Mouse (Mus musculus) spleen, postnatal 14 days (tissue): Measurements from ENCODE around the gene Znrf4.
A peak's percentile ranks its signal among the peaks of the same experiment; 100 is the strongest.

Experiments
- DNase-seq, 2 experiments: peaks; one replicate each; pipeline ENCODE4 v3.0.0; 2021 to 2022; ENCODE audit warnings: low spot score in 2 of 2

Znrf4 gene

GRCm38 (mm10) chr17:56488028-56488427 is 24.2 kb downstream of the Znrf4 start:
- no peak for DNase-seq

- peak in 1 of 2 experiments; percentile 47 for DNase-seq
These were observed 24.8 kb downstream of the Znrf4 start for GRCm38 (mm10) chr17:56487441-56487888.

DNA sequence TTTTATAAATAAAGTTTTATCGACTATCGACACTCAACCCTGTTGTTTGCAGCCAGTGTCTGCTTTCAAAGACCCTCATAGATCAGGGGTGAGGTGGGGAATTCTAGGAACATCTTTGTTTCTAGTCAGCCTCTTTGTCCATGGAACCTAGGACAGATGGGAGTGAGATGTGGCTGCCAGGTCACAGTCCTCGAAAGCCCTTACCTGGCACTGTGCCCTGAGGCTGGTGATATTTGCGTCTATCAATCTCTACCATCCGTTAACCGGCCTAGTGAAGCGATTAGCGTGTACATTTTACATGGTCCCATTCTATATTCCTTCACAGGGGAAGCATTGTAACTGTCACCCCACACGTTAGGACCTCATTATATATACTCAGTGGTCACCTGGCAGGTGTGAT is 26.3 kb downstream of the Znrf4 start:
- DNase-seq, result no peak

- DNase-seq, result no peak
These were observed 27.1 kb downstream of the Znrf4 start for GRCm38 (mm10) chr17:56485118-56485517.

DNA sequence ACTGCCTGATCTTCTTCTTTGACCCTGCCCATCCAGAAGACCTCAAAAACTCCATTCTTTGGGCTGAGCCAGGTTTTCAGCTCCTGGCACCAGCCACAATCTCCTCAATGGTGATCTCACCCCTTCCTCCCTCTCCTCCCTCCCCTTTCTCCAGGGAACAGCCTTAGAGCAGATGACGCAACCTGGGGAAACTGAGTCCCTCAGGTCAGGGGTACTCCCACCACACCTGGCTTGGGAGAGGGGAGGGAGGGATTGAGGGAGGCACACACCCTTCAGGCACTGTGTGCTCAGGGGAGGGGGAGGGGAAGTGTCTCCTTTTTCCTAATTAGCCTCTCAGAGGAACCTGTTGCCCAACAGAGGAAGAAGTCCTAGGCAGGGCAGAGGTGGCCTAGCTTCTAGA is 29.6 kb downstream of the Znrf4 start:
- no peak for DNase-seq

DNA sequence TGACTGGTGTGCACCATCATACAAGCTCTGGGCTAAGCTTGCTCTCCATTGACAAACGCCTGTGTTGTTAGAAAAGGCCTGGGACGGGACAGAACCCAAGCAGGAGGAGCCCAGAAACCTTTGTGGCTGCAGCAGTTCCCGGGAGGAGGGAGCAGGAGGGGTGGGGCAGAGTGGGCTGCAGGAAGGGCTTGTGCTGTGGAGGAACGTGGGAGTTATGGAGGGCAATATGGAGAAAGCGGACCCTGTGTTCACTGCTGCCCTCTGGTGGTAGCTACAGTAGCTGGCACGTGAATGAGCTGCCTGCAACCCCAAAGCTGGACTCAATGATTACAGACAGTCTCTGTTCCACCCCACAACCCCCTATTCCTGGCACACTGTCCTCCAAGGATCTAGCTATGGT is 32.9 kb downstream of the Znrf4 start:
- DNase-seq, result peak; percentile 30 to 65

- DNase-seq, result no peak
These were observed 34.0 kb downstream of the Znrf4 start for GRCm38 (mm10) chr17:56478191-56478611.

GRCm38 (mm10) chr17:56477191-56477818 is 34.9 kb downstream of the Znrf4 start:
- no peak for DNase-seq

DNA sequence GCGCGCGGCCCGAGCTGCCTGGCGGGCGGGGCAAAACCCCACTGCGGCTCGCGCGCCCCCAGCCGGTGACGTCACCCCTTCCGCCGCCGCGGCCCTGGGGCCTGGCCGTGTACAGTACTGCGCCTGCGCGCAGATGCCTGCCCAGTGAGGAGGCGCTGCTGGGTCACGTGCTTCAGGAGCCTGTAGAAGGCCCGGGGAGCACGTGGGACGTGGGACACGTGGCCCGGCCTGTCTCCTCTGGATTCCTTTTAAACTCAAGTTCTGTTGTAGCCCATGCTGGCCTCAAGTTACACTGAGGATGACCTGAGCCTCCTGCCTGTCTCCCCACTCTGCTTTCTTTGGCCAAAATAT is 35.9 kb downstream of the Znrf4 start, which contains the start of gene Ptprs:
Gene Ptprs, minus strand, starts transcription at position 82 of the 351 bp plus-strand sequence.
- DNase-seq, result peak; percentile 65 to 81

DNA sequence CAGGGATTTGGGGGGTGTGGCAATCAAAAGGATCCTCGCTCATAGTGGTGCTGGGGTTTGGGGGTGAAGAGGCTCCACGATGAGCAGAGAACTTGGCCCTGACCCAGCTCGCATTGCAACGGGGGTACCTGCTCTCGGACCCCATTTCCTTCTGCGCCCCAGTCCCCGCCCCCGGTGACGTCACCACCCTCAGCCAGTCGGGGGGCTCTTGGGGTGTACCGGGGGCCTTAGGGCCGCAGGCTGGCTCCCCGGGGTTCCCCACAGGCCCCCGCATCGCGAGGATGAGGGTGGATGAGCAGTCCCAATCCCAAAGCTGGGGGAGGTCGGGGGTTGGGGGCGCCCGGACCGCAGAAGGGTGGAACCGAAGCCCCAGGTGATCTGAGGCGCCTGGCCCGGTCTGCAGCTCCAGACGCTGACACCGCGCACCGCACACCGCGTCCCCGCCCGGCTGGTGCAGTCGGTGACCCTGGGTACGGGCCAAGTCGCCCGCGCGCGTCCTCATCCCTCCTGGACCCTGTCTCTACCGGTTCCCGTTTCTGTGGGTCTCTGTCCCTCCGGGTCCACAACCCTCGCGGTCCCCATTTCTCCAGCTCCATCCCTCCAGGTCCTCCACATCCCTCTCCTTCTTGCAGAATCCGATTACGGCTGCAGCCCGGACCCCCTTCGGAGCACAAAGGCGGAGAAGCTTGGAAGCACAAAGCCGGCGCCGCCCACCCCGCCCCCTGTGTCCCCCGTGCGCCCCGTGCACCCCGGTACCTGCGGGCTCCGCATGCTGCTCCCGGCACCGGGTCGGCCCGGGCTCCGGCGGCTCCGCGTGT is 36.4 kb downstream of the Znrf4 start:
- no peak for DNase-seq

DNA sequence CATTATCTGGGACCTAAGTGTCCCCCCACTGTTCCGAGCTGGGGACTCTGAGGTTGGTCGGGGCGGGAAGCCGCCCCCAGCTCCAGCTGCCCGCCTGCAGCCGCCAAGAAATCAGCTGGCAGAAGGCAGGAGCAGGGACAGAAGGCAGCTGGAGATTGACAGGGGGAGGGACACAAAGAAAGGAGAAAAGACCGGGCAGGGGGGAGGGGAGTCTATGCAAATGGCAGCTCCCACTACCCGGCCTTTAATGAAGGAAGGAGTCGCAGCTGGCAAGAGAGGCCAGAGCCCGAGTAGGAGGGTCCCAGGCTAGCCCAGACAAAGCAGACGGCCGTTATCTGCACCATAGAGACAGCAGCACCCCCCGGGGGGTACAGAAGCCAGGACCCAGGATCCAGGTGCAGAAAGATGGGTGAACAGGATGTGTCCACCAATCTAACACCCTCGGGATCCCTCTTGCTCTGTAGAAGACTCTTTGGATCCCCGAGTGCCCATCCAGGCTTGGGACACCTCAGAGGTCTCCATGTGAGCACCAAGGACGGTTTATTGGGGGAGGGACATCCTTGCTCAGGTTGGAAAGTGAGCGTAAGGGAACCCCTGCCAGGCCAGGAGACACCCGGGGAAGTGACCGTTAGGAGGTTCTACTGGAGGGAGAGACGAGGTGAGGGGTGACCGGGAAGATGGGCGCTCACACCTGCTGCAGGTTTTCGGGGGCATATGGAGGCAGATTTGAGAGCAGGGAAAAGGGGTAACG is 37.2 kb downstream of the Znrf4 start:
- DNase-seq, result no peak

- DNase-seq, result no peak
These were observed 37.9 kb downstream of the Znrf4 start for GRCm38 (mm10) chr17:56474311-56474830.

GRCm38 (mm10) chr17:56473611-56473905 is 38.7 kb downstream of the Znrf4 start:
- DNase-seq, result no peak

GRCm38 (mm10) chr17:56472733-56473610 is 39.3 kb downstream of the Znrf4 start:
- peak in 1 of 2 experiments; percentile 43 for DNase-seq

- DNase-seq, result no peak
These were observed 40.1 kb downstream of the Znrf4 start for GRCm38 (mm10) chr17:56472121-56472520.

GRCm38 (mm10) chr17:56471136-56471535 is 41.1 kb downstream of the Znrf4 start:
- DNase-seq, result no peak

DNA sequence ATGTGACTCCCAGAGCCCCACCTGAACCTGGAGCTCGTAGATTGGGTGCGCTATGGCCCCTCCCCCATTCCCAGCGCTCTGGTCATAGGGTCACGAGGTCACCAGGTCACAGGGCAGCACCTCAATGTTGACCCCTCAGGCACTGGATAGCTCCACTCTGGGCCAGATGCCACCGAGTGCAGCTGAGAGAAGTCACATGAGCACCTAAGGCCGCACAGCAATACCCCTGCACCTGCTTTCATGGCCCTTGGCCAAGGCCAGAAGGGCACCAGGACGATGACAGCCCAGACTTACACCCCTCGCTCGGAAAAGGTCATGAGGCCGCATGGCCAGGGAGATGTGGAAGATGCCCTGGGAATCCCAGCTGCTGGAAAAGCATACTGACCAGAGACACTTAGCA is 41.7 kb downstream of the Znrf4 start:
- DNase-seq, result no peak

GRCm38 (mm10) chr17:56470001-56470436 is 42.2 kb downstream of the Znrf4 start:
- DNase-seq, result no peak

- DNase-seq, result no peak
These were observed 43.0 kb downstream of the Znrf4 start for GRCm38 (mm10) chr17:56469275-56469674.

DNA sequence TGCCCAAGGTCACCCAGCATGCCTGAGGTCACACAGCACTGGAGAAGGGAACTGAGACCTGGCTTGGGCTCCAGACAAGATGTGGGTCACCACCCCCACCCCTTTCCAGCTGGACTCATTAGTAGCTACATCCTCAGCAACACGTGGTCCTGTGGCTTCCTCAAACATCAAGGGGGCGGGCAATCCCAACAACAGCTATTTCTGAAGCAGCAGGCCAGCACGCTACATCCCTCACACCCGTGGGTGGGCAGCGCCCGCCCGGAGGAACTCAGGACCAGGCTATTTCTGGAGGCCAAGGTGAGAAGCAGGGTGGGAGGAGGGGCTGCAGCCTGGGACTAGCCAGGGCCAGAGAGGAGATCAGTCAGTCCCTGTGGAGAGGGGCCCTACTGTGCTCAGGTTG is 43.4 kb downstream of the Znrf4 start:
- no peak for DNase-seq

GRCm38 (mm10) chr17:56468380-56468779 is 43.9 kb downstream of the Znrf4 start:
- no peak for DNase-seq
